Mouse (Mus musculus): ENCODE results near the gene Shank3.
A peak's percentile ranks its signal among the peaks of the same experiment; 100 is the strongest.

The Shank3 gene

GRCm38 (mm10) chr15:89498961-89499688 lies at the start of gene Shank3:
Gene Shank3 (plus strand): TSS chr15:89499623.
- peak in 1 of 2 experiments; percentile 38 for DNase-seq

GRCm38 (mm10) chr15:89452906-89453864 lies 46.2 kb upstream of the Shank3 start:
- DNase-seq = peak in 1 of 2 experiments; percentile 27

DNA sequence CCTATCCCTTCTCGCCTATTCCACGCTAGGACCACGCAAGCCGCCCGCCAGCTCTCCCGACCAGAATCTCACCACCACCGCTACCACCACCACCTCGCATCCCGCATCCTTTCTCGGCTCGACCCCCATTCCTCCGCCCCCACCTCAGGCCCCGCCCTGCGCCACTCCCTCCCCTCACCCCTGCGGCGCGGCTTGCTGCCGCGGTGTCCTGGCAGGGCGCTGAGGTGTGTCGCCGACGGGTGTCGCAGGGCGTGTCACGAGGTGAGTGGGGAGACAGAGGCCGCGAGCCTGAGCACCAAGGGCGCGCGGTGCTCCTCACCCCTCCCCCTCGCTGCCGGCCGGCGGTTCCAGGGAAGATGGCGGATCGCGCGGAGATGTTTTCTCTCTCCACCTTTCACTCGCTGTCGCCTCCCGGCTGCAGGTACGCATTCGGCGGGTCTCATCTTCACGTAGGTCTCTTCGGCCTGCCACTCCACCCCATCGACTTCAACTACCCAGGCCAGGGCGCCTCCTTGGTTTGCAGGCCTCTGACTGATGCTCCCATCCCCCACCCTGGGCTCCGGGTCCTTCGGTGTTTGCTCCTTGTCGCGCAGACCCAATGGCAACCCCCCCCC lies 45.5 kb upstream of the Shank3 start, which contains the start of gene Mapk8ip2:
Gene Mapk8ip2 (plus strand): TSS at position 49 of the 614 bp plus-strand sequence.
- DNase-seq = peak; percentile 81 to 84

DNA sequence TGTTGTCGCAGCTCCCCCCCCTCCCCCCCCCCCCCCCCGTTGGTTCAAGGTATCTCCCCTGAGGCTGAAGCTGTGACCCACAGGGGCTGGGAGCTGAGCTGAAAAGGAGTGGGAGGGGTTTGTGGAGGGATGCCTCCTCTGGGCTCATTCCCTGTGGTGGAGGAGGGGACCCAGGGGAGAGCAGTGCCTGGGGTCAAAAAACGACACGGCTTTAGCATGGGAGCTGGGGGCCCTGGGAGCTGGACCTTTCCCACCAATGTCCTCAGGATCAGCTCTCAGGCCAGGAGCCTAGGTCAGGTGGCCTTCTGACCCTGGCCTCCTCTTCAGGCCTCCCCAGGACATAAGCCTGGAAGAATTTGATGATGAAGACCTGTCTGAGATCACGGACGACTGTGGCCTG lies 44.6 kb upstream of the Shank3 start:
- DNase-seq = peak in 1 of 2 experiments; percentile 36

DNA sequence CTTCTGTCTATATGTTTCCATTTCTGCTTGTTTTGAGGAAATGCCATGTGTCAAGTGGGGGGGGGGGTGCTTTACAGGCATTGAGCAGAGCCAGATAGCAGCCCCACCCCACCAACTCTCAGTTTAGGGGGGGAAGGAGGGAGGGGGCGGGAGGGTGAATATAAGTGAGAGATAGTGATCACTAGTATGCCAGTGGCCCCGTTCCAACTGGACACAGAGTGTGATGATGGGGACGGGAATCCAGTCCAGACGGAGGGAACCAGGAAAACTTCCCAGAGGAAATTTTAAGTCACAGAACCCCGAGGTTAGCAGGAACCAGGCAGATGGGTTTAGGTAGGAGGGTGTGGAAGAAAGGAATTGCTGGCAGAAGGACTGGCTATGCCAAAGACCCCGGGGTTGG lies 43.8 kb upstream of the Shank3 start:
- peak; percentile 36 to 40 for DNase-seq

GRCm38 (mm10) chr15:89458942-89459341 lies 40.5 kb upstream of the Shank3 start:
- DNase-seq = no peak

- peak; percentile 54 to 62 for DNase-seq
Measured at GRCm38 (mm10) chr15:89459821-89460220, 39.6 kb upstream of the Shank3 start.

DNA sequence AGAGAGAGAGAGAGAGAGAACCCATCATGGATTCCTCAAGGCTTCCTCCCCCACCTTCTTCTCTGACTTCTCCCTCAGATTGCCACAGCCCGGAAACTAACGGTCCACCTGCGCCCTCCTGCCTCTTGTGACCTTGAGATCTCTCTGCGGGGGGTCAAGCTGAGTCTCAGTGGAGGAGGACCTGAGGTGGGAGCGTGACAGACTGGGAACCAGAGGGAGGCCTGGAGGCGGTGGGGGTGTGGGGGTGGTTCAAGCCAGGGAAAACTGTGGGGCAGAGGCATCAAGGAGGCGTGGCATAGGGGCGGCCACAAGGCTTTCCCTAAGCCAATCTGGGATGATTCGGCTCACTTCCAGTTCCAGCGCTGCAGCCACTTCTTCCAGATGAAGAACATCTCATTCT lies 39.1 kb upstream of the Shank3 start:
- DNase-seq = peak; percentile 54 to 61

DNA sequence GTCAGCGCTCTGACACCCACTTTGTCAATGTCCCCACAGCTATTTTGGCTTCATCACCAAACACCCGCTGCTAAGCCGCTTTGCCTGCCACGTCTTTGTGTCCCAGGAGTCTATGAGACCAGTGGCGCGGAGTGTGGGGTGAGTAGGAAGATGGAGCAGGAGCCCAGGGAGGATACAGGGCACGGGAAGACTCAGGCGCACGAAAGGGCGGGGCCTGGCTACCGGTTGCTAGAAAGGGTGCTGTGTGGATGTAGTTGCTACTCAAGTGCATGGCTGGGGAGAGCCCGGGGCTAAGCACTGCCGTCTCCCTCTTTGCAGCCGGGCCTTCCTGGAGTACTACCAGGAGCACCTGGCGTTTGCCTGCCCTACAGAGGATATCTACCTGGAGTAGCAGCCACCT lies 38.1 kb upstream of the Shank3 start:
- peak; percentile 25 to 27 for DNase-seq

DNA sequence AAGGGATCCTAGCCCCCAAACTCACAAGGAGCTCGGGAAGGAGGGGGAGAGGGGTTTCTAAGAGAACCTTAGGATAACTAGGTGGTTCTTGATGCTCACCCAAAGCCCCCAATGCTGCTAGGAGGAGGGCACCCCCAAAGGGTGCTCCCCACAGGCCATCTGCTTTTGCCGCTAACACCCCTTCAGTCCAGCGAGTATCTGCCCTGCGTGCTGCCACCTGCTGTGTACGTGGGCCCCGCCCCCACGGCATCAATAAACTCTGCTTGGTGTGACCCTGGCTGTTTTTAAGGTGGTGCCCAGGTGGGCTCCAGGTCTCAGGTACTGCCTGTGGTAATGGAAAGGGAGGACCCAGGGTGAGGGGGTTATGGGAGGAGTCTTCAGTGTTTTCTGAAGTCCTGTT lies 37.2 kb upstream of the Shank3 start:
- peak in 1 of 2 experiments; percentile 25 for DNase-seq

DNA sequence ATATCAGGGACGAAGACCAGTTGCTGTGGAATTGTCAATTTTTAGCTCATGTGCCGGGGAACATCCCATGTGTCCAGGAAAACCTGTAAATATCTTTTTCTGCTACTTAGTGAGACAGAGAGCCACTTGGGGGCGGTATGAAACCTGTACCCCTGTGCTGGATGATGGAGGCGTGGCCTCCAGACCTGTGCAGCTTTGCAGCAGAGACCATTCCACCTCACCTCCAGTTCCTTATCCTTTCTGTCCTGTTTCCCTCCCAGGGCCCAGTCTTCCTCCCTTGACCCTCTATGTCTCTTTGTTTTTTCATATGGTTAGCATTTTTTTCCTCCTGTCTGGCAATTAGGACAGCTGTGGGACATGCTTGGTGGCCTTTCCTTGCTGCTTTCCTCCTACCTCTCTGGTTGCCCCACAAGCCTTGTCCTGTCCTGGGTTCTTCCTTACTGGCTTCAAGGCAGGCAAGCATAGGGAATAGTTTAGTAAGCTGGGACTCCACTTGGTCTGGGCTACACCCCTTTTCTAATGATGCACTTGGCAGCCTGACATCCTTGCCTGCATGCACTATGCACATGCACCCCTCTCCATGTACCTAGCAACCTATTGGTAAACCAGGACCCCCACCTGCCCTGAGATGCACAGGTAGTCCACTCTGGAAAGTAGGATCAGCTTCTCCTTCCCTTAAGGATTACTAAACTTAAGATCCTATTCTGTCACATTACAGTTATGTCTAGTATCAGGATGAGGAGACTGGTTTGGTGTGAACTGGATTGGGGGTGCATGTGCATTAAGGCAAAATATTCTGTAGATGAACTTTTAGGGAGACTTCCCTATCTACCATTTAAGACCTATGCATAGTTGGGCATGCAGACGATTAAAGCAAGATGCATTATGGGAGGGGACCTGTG lies 35.8 kb upstream of the Shank3 start:
- peak; percentile 40 to 45 for DNase-seq

DNA sequence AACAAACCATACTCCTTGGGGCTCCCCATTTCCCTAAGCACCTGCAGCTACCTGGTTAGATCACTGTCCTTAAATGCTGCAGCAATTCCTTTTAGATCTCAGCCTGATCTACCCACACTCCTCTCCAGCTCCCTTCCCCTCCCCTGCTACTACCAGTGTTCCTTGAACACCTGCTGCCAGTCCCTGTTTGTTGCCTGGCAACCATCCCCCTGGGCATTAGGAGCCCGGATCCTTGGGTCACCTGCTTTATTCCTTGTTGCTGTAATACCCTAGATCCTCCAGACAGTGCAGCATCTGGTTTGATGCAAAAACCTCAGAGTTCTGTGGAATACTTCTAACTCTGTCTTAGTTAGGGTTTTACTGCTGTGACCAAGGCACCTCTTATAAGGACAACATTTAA lies 34.4 kb upstream of the Shank3 start:
- DNase-seq = peak; percentile 36 to 43

- peak; percentile 49 to 56 for DNase-seq
Measured at GRCm38 (mm10) chr15:89468577-89468976, 30.8 kb upstream of the Shank3 start.

DNA sequence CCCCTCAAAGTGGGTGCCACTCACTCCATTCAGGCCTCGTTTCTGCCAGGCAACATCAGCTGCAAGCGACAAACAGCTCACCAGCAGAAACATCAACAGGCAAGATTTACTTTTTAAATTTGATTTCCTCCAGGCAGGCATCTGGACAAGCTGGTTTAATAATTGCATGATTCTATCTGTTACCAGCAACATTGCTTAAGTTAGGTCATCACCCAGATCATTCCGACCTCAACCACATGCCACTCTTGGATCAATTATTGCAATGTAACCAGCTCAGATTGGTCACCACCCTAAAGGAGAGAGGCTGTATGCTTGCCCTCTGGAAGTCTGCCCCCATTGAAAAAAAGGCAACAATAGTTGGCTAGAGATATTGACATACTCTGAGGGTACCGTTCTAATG lies 27.9 kb upstream of the Shank3 start:
- DNase-seq = no peak

GRCm38 (mm10) chr15:89473370-89473769 lies 26.1 kb upstream of the Shank3 start:
- no peak for DNase-seq

GRCm38 (mm10) chr15:89473921-89474320 lies 25.5 kb upstream of the Shank3 start:
- no peak for DNase-seq

GRCm38 (mm10) chr15:89474596-89475292 lies 24.7 kb upstream of the Shank3 start:
- peak in 1 of 2 experiments; percentile 50 for DNase-seq

GRCm38 (mm10) chr15:89475293-89475600 lies 24.2 kb upstream of the Shank3 start:
- no peak for DNase-seq

- DNase-seq = peak; percentile 95 to 98
Measured at GRCm38 (mm10) chr15:89475611-89476474, 23.6 kb upstream of the Shank3 start.

DNA sequence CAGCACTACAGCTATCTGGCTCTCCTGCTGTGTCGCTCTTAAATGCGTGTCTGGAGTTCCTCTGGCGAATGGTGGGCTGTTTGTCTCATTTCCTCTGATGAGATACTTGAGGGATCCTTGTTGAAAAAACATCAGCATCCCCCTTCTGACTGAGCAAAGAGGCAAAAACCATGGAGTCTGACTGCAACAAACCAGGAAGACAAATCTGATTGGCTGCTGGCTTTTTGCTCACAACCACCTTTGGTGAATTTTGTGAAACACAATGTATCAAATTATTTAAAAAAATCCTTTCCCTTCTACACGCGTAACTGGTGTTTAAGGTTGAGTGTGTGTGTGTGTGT lies 23.0 kb upstream of the Shank3 start:
- no peak for DNase-seq

- no peak for DNase-seq
Measured at GRCm38 (mm10) chr15:89477091-89477491, 22.3 kb upstream of the Shank3 start, which contains the start of gene Arsa. Gene Arsa (minus strand): TSS chr15:89477425.

Measured in cerebellum, adult 18-20 months (tissue).